Mouse (Mus musculus) right cerebral cortex, postnatal 4 days (tissue): ENCODE results near the gene Phlda2.

Experiments used
- DNase-seq: peaks from one replicate; pipeline ENCODE4 v3.0.0-alpha.2; 2022

The Phlda2 gene

DNA sequence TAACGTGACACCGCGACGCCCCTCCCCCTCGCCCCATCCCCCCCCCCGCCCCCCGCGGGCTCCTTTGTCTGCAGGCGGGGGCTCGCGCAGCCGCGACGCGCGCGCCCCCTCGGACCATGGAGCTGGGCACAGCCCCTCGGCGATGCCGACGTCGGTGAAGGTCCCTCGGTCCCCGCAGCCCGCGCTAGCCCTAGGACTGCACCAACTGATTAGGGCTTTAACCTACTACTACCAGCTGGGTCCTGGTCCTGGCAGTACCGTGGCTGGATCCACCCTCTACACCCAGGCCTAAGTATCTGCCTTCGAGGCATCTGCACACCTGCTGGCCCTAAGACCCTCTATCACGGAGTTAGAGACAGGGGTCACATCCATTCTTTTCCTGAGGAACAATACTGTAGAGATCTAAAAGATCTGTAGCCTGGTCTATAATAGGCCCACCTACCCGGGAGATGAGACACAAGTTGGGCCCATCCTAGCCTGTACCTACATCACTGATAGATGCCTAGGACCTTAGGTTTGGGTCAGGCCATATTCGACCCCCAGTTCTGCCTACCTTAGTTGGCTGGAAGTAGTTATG, 41.6 kb downstream of the Phlda2 start:
- no peak for DNase-seq

DNA sequence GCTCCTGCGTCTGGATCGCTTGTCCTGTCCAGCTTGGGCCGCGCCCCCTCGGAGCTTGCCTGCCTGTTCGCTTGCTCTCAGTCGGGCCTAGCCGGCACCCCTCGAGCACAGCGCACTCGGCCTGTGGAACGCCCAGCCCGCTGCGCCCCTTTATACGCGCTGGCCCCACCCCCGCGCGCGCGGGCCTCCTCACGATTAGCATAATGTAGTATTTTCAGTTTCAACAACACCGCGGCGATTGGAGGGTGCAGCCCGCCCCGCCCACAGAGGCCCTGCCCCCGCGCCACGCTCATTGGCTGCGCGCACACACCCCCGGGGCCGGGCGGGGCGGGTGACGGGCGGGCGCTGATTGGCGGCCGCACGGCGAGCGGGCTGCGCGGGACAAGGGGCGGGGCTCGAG, 42.1 kb downstream of the Phlda2 start, which contains the start of gene Cdkn1c:
Gene Cdkn1c, minus strand, starts transcription at position 177 of the 400 bp plus-strand sequence.
- DNase-seq, result peak; percentile 84

DNA sequence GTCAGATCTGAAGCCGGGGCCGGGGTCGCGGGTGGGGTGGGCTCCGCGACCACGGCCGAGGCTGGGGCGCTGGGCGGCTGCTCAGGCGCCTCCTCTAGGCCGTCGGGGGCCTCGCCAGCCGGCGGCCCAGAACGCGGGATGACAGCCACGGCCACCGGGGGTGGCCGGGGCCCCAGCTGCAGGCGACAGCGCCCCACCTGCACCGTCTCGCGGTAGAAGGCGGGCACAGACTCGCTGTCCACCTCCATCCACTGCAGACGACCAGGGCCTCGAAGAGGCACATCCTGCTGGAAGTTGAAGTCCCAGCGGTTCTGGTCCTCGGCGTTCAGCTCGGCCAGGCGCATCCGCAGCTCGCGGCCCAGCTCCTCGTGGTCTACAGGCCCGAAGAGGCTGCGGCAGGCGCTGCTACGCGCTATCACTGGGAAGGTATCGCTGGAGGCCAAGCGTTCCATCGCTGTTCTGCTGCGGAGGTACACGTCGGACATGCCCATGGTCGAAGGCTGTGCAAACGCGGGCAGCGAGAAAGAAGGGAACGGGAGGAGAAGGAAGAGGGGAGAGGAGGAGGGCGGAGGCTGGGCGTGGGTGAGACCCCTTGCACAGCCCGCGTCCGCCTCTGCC, 42.6 kb downstream of the Phlda2 start:
- DNase-seq, result no peak

DNA sequence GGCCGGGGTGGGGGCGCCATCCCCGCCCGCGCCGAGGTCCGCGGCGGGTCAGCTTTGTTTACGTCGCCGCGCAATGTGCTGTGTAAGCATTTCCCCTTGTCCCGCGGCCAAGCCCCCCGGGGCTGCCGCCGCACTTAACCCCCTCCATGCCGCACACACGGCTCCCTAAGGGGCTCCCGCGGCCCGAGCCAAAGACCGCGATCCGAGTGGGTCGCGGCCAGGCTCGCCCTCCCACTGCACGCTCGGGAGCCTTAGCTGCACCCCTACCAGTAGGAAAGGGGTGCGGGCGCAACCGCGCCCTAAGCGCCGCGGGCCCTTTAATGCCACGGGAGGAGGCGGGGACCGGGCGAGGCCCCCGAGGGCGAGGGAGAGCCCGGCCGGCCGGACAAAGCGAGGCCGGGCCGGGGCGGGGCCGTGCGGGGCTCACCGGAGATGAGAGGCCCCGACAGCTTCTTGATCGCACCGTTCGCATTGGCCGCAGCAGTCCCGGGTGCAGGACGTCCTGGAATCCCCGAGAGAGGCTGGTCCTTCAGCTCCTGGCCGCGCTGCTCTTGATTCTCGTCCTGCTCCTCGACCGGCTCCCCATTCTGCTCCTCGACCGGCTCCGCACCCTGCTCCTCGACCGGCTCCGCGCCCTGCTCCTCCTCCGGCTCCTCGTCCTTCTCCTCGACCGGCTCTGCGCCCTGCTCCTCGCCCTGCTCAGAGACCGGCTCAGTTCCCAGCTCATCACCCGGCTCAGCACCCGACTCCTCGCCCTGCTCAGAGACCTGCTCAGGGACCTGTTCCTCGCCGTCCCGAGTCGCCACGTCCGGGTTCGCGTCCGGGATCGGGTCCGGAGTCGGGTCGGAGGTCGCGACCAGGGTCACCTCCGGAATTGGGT, 43.4 kb downstream of the Phlda2 start:
- DNase-seq, result no peak

DNA sequence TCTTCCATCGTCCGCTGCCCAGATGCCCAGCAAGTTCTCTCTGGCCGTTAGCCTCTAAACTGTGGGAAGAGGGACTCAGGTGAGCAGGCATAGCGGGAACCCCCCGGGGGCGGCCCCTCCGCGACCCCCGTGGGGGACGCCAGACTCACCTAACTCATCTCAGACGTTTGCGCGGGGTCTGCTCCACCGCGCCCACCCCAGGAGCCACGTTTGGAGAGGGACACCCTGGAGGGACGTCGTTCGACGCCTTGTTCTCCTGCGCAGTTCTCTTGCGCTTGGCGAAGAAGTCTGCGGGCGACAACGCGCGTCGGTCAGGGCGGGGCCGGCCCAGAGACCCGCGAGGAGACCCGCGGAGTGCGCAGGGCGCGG, 44.0 kb downstream of the Phlda2 start:
- DNase-seq, result no peak
